Mouse (Mus musculus) left cerebral cortex, postnatal 10 days (tissue): Measurements from ENCODE around the gene Ndufs6. TPM values are rescaled to one million over a fixed set of nuclear protein-coding genes. Genes with fewer than 3 reads are reported as not detected.

Source experiments
- DNase-seq, 2 experiments: peaks; one replicate each; pipeline ENCODE4 v3.0.0; 2021 to 2022; ENCODE audit warnings: low spot score in 2 of 2, mixed read lengths in 1 of 2; ENCODE audit errors: extremely low spot score in 1 of 2
- intact Hi-C: fragments of 180-260 bp; cut with DNase I; formaldehyde crosslinking; loops from one replicate; pipeline ENCODE4 v1.15.1; 2025
- total RNA-seq, 2 experiments: library from RNA; stranded (reverse); gene quantifications; 2 replicates each; pipeline ENCODE4 v1.2.3; 2021

Gene Ndufs6
- total RNA-seq, 2 experiments from 2014 or later, result 172 to 183 TPM

- intact Hi-C loops, result no loop called here
- peak in 1 of 2 experiments; percentile 53 for DNase-seq
Measured at GRCm38 (mm10) chr13:73310183-73310929, 18.0 kb downstream of the Ndufs6 start.

- DNase-seq, result no peak
- intact Hi-C loops, result no loop called here
Measured at GRCm38 (mm10) chr13:73306430-73306829, 21.9 kb downstream of the Ndufs6 start.

GRCm38 (mm10) chr13:73306085-73306410 is 22.3 kb downstream of the Ndufs6 start:
- intact Hi-C loops, result no loop called here
- DNase-seq, result no peak

GRCm38 (mm10) chr13:73305398-73306084 is 22.8 kb downstream of the Ndufs6 start:
- no peak for DNase-seq
- intact Hi-C loops, result no loop called here

- intact Hi-C loops, result no loop called here
- DNase-seq, result no peak
Measured at GRCm38 (mm10) chr13:73304729-73305128, 23.6 kb downstream of the Ndufs6 start.

GRCm38 (mm10) chr13:73299322-73299721 is 29.0 kb downstream of the Ndufs6 start:
- intact Hi-C loops, result no loop called here
- DNase-seq, result no peak

- intact Hi-C loops, result no loop called here
Measured at GRCm38 (mm10) chr13:73298717-73299116, 29.6 kb downstream of the Ndufs6 start.

GRCm38 (mm10) chr13:73291102-73291501 is 37.2 kb downstream of the Ndufs6 start:
- intact Hi-C loops, result no loop called here
- DNase-seq, result no peak

More at GRCm38 (mm10) chr13:73298717-73299116, 29.6 kb downstream of the Ndufs6 start:
- DNase-seq, result no peak

GRCm38 (mm10) chr13:73290206-73290605 is 38.1 kb downstream of the Ndufs6 start:
- no peak for DNase-seq

GRCm38 (mm10) chr13:73283534-73283933 is 44.8 kb downstream of the Ndufs6 start:
- DNase-seq, result no peak
- intact Hi-C loops, result no loop called here

More at GRCm38 (mm10) chr13:73290206-73290605, 38.1 kb downstream of the Ndufs6 start:
- intact Hi-C loops, result no loop called here

GRCm38 (mm10) chr13:73282407-73282806 is 45.9 kb downstream of the Ndufs6 start:
- intact Hi-C loops, result no loop called here
- no peak for DNase-seq

- intact Hi-C loops, result no loop called here
- DNase-seq, result no peak
Measured at GRCm38 (mm10) chr13:73279196-73279595, 49.1 kb downstream of the Ndufs6 start.

- intact Hi-C loops, result no loop called here
Measured at GRCm38 (mm10) chr13:73277797-73278196, 50.5 kb downstream of the Ndufs6 start.

GRCm38 (mm10) chr13:73277361-73277760 is 51.0 kb downstream of the Ndufs6 start:
- intact Hi-C loops, result no loop called here
- no peak for DNase-seq

More at GRCm38 (mm10) chr13:73277797-73278196, 50.5 kb downstream of the Ndufs6 start:
- DNase-seq, result no peak

GRCm38 (mm10) chr13:73273536-73273935 is 54.8 kb downstream of the Ndufs6 start:
- intact Hi-C loops, result no loop called here
- no peak for DNase-seq

GRCm38 (mm10) chr13:73272794-73273282 is 55.5 kb downstream of the Ndufs6 start:
- no peak for DNase-seq
- intact Hi-C loops, result no loop called here

- intact Hi-C loops, result loop anchor here (1.0 kb wide), 1 partner anchor 1311 kb away; no protein-coding TSS in a partner anchor
- DNase-seq, result no peak
Measured at GRCm38 (mm10) chr13:73271336-73272242, 56.8 kb downstream of the Ndufs6 start.

GRCm38 (mm10) chr13:73270451-73271081 is 57.8 kb downstream of the Ndufs6 start:
- DNase-seq, result no peak
- intact Hi-C loops, result loop anchor here (1.0 kb wide), 1 partner anchor 1310 kb away; no protein-coding TSS in a partner anchor
